Mouse (Mus musculus) hindbrain, embryonic 14.5 days (tissue): ENCODE measurements around the gene St6gal1. TPM values are rescaled to one million over a fixed set of nuclear protein-coding genes. Genes with fewer than 3 reads are reported as not detected.

Experiments
- ATAC-seq: fragments of 200-750 bp; cut with Nextera tagmentation; 2 replicates; pipeline ENCODE4 v1.8.0; 2017; ENCODE audit warnings: moderate number of reproducible peaks, mild to moderate bottlenecking, moderate TSS enrichment, moderate library complexity; ENCODE audit not compliant: low FRiP score
- DNase-seq: peaks from one replicate; pipeline ENCODE4 v3.0.0-alpha.2; 2015; ENCODE audit warnings: low spot score
- H3K27ac ChIP-seq: fragments of 300-500 bp; sonication (generic); 2 replicates; pipeline ENCODE4 v1.5.1; 2014; ENCODE audit warnings: mild to moderate bottlenecking, moderate library complexity
- H3K27me3 ChIP-seq: fragments of 300-500 bp; sonication (generic); 2 replicates; pipeline ENCODE4 v1.6.1; 2014; ENCODE audit warnings: mild to moderate bottlenecking, low read length, mixed read lengths; ENCODE audit not compliant: control insufficient read depth, insufficient read depth
- H3K36me3 ChIP-seq: fragments of 300-500 bp; sonication (generic); replicated peaks from 2 replicates; pipeline ENCODE4 v1.6.1; 2014; ENCODE audit not compliant: control insufficient read depth, insufficient read depth
- H3K4me1 ChIP-seq: fragments of 300-500 bp; sonication (generic); replicated peaks from 2 replicates; pipeline ENCODE4 v1.6.1; 2014; ENCODE audit warnings: antibody characterized with exemption, low read length, mixed read lengths; ENCODE audit not compliant: control insufficient read depth, insufficient read depth
- H3K4me2 ChIP-seq: fragments of 300-500 bp; sonication (generic); replicated peaks from 2 replicates; pipeline ENCODE4 v1.6.1; 2014; ENCODE audit warnings: mild to moderate bottlenecking, moderate library complexity
- H3K4me3 ChIP-seq: fragments of 300-500 bp; sonication (generic); replicated peaks from 2 replicates; pipeline ENCODE4 v1.5.1; 2014; ENCODE audit warnings: mild to moderate bottlenecking, low read length
- H3K9ac ChIP-seq: fragments of 300-500 bp; sonication (generic); 2 replicates; pipeline ENCODE4 v1.6.1; 2014
- H3K9me3 ChIP-seq: fragments of 300-500 bp; sonication (generic); 2 replicates; pipeline ENCODE4 v1.6.1; 2016; ENCODE audit warnings: low read length; ENCODE audit not compliant: control insufficient read depth
- WGBS: fragments of 180-500 bp; shearing (Covaris S2); extraction: QIAGEN DNeasy Blood & Tissue Kit; methylation state at CpG from one replicate; pipeline ENCODE4 v1.1.7; 2014; 5-methylcytosine and 5-hydroxymethylcytosine counted together
- polyA plus RNA-seq: library from polyadenylated mRNA; unstranded; fragments of >200 nt; fragmentation: Nextera tagmentation; extraction: Ambion mirVana; gene quantifications from 2 replicates; pipeline ENCODE4 v1.2.1, GENCODE M21; 2014

St6gal1 gene
- polyA plus RNA-seq, 1 experiment from 2014 or later: 30.6 TPM

DNA sequence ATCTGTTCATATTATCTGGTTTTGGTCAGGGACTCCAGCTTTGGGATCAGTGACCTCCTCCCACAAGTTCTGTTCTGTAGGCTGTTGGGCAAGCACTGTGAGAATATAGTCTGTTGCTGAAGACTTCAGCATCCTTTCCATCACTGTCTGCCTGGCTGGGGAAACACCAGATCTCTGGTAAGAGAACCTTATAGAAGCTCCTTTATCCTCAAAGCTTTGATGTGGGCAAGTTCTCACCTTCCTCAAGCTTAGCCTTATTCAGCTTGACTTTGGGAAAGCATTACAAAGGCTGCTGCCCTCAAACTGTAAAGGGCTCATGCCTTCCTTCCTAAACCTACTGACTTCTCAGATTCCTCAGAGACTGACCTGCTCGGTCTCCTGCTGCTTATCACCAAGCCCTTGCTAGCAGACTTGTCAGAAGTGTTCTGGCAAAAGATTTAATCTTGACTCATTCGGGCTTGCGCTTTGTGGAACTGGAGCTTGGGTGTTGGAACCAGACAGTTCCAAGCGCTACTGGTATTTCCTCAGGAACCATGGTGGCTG is 83.5 kb downstream of the St6gal1 start:
- Histone ChIP-seq H3K27me3 (no peaks in the 10 kb centered on the region), H3K4me1 (peaks cover 20% of the 10 kb centered on the region), H3K4me3 (no peak overlapping the region), H3K4me2 (no peak overlapping the region), H3K27ac (no peak overlapping the region), H3K9me3 (no peaks in the 10 kb centered on the region), H3K36me3 (no peaks in the 10 kb centered on the region), H3K9ac (no peak overlapping the region)
- DNase-seq: no peak
- ATAC-seq: no peak
- WGBS: 80% methylated on average over 4 of the region's 4 CpGs

GRCm38 (mm10) chr16:23309080-23309479 is 84.5 kb downstream of the St6gal1 start:
- ATAC-seq: no peak
- no peak overlapping the region for H3K9ac ChIP-seq
- no peaks in the 10 kb centered on the region for H3K36me3 ChIP-seq
- H3K9me3 ChIP-seq: no peaks in the 10 kb centered on the region
- no peak for DNase-seq
- WGBS: 81% methylated on average over 4 of the region's 4 CpGs
- no peak overlapping the region for H3K4me3 ChIP-seq
- H3K4me2 ChIP-seq: no peak overlapping the region
- peaks cover 20% of the 10 kb centered on the region for H3K4me1 ChIP-seq
- no peaks in the 10 kb centered on the region for H3K27me3 ChIP-seq
- no peak overlapping the region for H3K27ac ChIP-seq

DNA sequence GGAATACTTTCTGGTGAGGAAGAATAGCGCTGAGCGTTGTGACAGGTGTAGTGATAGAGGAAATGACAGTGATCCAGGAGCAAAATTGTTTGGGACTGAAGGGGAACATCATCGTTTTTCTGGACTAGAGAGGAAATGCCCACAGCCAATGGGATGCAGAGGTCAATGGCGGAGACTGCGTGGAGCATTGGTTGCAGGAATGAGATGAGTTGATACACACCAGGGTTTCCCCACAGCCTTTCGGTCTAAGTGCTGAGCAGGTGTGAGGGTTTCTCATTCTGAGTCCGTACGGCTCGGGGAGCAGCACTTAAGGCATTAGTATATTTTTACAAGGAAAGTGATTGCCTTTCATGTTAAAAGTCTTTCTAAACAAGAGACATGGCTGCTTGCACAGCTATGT is 88.1 kb downstream of the St6gal1 start:
- 95% methylated on average over 9 of the region's 9 CpGs for WGBS
- no peaks in the 10 kb centered on the region for H3K27me3 ChIP-seq
- DNase-seq (no peak), ATAC-seq (no peak)
- no peaks in the 10 kb centered on the region for H3K9me3 ChIP-seq
- H3K4me2 ChIP-seq: no peak overlapping the region
- H3K36me3 ChIP-seq: no peaks in the 10 kb centered on the region
- no peak overlapping the region for H3K4me3 ChIP-seq
- H3K27ac ChIP-seq: no peak overlapping the region
- no peak overlapping the region for H3K9ac ChIP-seq
- H3K4me1 ChIP-seq: peaks cover 8% of the 10 kb centered on the region; the same call in 1 of the 2 replicates

DNA sequence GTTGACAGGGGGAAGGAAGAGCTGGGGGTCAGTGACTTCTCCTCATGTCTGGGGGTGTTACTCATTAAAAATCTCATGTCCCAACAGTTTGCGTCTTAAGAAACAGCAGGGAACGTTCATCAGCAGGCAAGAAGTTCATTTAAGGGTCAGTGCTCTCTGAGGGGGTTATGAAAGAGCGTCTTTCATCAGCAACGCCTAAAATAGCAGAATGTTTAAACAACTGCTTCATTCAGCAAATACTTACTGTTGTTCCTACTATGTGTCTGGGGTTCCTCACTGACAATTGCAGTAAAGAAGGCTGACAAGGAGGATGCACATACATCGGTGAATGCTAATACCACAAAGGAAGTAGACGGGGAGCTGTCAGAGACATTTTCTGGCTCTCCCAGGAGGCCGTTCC is 90.2 kb downstream of the St6gal1 start:
- H3K4me2 ChIP-seq: no peak overlapping the region
- H3K36me3 ChIP-seq: peaks cover 16% of the 10 kb centered on the region
- H3K27ac ChIP-seq: no peak overlapping the region
- DNase-seq: no peak
- H3K9me3 ChIP-seq: no peaks in the 10 kb centered on the region
- no peak for ATAC-seq
- WGBS: 10% methylated on average over 7 of the region's 7 CpGs
- H3K27me3 ChIP-seq: no peaks in the 10 kb centered on the region
- H3K9ac ChIP-seq: no peak overlapping the region
- no peak overlapping the region for H3K4me3 ChIP-seq
- H3K4me1 ChIP-seq: peaks cover 3% of the 10 kb centered on the region; the same call in 1 of the 2 replicates

GRCm38 (mm10) chr16:23317411-23318047 is 93.0 kb downstream of the St6gal1 start:
- no peaks in the 10 kb centered on the region for H3K9me3 ChIP-seq
- no peak overlapping the region for H3K4me2 ChIP-seq
- no peak for DNase-seq
- H3K27ac ChIP-seq: no peak overlapping the region
- H3K9ac ChIP-seq: no peak overlapping the region
- H3K27me3 ChIP-seq: no peaks in the 10 kb centered on the region
- WGBS: 91% methylated on average over 7 of the region's 7 CpGs
- no peak overlapping the region for H3K4me3 ChIP-seq
- peaks cover 26% of the 10 kb centered on the region for H3K36me3 ChIP-seq
- H3K4me1 ChIP-seq: peaks cover 3% of the 10 kb centered on the region; the same call in 1 of the 2 replicates
- no peak for ATAC-seq

DNA sequence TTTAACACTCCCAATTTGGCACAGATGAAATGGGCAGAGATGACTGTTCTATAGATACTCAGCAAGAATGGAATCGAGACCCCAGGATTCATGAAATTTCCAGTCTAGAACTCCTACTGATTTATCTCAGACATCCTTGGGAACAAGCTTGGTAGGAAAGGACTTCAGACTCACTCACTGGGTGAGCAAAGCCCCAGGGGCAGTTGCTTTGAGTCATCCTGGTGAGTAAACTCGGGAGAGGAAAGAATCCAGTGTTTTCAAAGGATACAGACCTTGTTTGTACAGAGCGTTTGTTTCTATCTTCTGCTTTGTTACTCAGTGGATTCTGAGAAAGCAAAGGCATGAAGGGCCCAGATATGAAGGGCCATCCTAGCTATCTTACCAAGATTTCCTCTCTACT is 95.5 kb downstream of the St6gal1 start:
- Histone ChIP-seq H3K4me3 (no peak overlapping the region), H3K4me2 (no peak overlapping the region), H3K27ac (no peak overlapping the region), H3K36me3 (peaks cover 26% of the 10 kb centered on the region), H3K4me1 (peaks cover under 1% of the 10 kb centered on the region; the same call in 1 of the 2 replicates), H3K27me3 (no peaks in the 10 kb centered on the region), H3K9ac (no peak overlapping the region), H3K9me3 (no peaks in the 10 kb centered on the region)
- ATAC-seq (no peak), DNase-seq (no peak)
- 84% methylated on average over 3 of the region's 3 CpGs for WGBS

- Histone ChIP-seq H3K9ac (no peak overlapping the region), H3K4me2 (no peak overlapping the region), H3K36me3 (peaks cover 26% of the 10 kb centered on the region), H3K4me3 (no peak overlapping the region), H3K9me3 (no peaks in the 10 kb centered on the region), H3K27me3 (no peaks in the 10 kb centered on the region), H3K27ac (no peak overlapping the region), H3K4me1 (no peaks in the 10 kb centered on the region)
- ATAC-seq (no peak), DNase-seq (no peak)
- WGBS: 94% methylated on average over 6 of the region's 6 CpGs
These were observed 96.0 kb downstream of the St6gal1 start for GRCm38 (mm10) chr16:23320579-23320978.

- no peaks in the 10 kb centered on the region for H3K9me3 ChIP-seq
These were observed 97.9 kb downstream of the St6gal1 start for GRCm38 (mm10) chr16:23322453-23322852.

DNA sequence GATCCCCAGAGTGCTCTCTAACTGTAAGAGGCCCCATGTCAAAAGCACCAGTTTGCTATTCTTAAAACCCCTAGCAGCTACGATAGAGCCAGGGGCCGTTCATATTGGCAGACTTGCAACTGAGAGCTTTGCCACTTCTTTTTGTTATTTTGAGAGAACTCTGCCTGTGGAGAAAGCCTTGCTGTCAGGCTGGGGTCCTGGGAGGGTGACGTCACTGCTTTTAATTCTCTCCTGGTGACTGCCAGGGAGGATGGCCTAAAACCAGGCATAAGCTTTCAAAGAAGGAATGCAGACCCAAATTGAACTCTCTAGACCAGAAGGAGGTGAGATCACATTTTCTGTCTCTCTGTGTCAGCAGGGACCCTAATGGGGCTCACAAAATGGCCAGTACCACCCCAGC is 99.4 kb downstream of the St6gal1 start:
- DNase-seq (no peak), ATAC-seq (no peak)
- Histone ChIP-seq H3K9ac (no peak overlapping the region), H3K27me3 (no peaks in the 10 kb centered on the region), H3K4me3 (no peak overlapping the region), H3K36me3 (peaks cover 28% of the 10 kb centered on the region), H3K4me1 (no peaks in the 10 kb centered on the region), H3K27ac (no peak overlapping the region), H3K9me3 (no peaks in the 10 kb centered on the region), H3K4me2 (no peak overlapping the region)
- 37% methylated on average over 3 of the region's 3 CpGs for WGBS

More at GRCm38 (mm10) chr16:23322453-23322852, 97.9 kb downstream of the St6gal1 start:
- Histone ChIP-seq H3K27ac (no peak overlapping the region), H3K4me2 (no peak overlapping the region), H3K36me3 (peaks cover 26% of the 10 kb centered on the region), H3K4me3 (no peak overlapping the region), H3K4me1 (no peaks in the 10 kb centered on the region), H3K9ac (no peak overlapping the region), H3K27me3 (no peaks in the 10 kb centered on the region)
- ATAC-seq (no peak), DNase-seq (no peak)
